Mouse (Mus musculus): ENCODE measurements around the gene Gtf2h4.

- no peak for TF ChIP-seq CTCF (IDR thresholded peaks at IDR 0.05; ENCODE audit: low read depth)
- TF ChIP-seq EP300 (IDR thresholded peaks at IDR 0.05; ENCODE audit: low read depth): no peak
Observed at GRCm38 (mm10) chr17:35626537-35626936, 47.0 kb downstream of the Gtf2h4 start, which contains the start of gene Gm9573.

All from heart, postnatal 0 days (tissue).